Mouse (Mus musculus) small intestine, adult 2 months (tissue): ENCODE results near the gene Tssk6.

Source experiments
- CTCF ChIP-seq: fragments of 200-500 bp; IDR thresholded peaks from 2 replicates; pipeline ENCODE4 v1.5.1; 2012; ENCODE audit warnings: low read depth, mild to moderate bottlenecking, control low read depth, inconsistent platforms, low read length, moderate library complexity, mixed read lengths; ENCODE audit not compliant: insufficient replicate concordance, insufficient read length; ENCODE audit errors: extremely low read depth
- POLR2A ChIP-seq: fragments of 200-500 bp; IDR thresholded peaks from 2 replicates; pipeline ENCODE4 v1.6.1; 2012; ENCODE audit warnings: low read depth, mild to moderate bottlenecking, control low read depth, inconsistent platforms, low read length, moderate library complexity

DNA sequence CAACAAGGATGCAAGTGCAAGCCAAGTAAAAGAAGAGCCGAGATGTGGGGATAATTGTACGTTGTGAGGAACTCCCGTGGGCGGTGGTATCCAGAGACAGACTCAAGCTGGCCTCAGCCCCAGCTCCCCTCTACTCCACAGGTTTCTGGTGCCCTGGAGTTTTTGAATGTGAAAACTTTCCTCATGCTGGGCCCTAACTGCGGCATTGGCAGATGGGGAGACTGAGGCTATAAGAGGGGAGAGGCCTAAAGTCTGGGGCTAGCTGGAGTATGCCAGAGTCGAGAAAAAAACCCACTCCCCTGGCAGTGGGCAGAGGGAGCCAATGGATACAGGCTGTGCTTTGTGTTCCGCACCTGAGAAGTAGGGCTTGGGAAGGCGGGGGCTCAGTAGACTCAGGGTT, 2.1 kb downstream of the Tssk6 start:
- TF ChIP-seq CTCF (no peak), POLR2A (no peak)
